Mouse (Mus musculus): ENCODE measurements around the gene Prss34. TPM values are rescaled to one million over a fixed set of nuclear protein-coding genes. Genes with fewer than 3 reads are reported as not detected.

Gene Prss34
- not detected in 2 replicates for polyA plus RNA-seq (2012; ENCODE audit: insufficient read depth, insufficient read length, missing spikeins)

GRCm38 (mm10) chr17:25298094-25298493 lies at the start of gene Prss34:
Gene Prss34 (plus strand): TSS chr17:25298394.
- no peak within 1 kb of the TSS for H3K4me3 ChIP-seq (ENCODE audit: insufficient read depth, low read depth, low read length)
- H3K27ac ChIP-seq (replicated peaks; ENCODE audit: low read depth, low read length), result no peak within 1 kb of the TSS
- H3K4me1 ChIP-seq (ENCODE audit: control insufficient read depth, insufficient read depth, insufficient read length, low read length), result no peaks in the 10 kb centered on the region

DNA sequence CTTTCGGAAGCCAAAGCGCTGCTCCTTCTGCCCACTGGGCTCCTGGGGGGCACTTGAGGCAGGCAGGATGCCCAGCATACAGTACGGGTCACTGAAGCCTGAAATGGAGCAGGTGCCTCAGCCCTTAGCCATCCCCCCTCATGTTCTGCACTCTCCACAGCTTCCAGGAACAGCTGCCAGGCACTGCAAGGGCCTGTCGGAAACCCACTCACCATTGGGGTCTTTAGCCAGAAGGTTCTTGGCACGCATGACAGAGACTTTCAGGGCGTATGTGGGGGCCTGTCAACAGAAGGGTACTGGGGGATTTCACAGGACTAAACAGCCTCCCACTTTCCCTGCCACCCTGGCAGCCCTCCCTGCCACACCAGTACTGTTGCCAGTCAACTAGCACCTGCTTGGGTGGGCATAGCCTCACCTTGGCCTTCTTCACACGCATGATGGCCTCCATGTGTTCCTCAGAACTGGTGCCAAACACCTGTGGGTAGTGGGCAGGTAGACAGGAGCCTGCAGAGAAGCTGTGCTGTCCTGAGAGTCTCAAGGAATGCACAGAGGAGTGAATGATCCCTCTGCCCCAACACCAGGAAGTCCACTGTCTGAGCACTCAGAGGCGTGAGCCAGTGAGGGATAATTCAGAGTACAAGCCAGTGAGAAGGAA lies 47.9 kb upstream of the Prss34 start:
- no peaks in the 10 kb centered on the region for H3K4me1 ChIP-seq (ENCODE audit: control insufficient read depth, insufficient read depth, insufficient read length, low read length)
- no peak overlapping the region for H3K4me3 ChIP-seq (ENCODE audit: insufficient read depth, low read depth, low read length)
- no peak overlapping the region for H3K27ac ChIP-seq (replicated peaks; ENCODE audit: low read depth, low read length)

GRCm38 (mm10) chr17:25252643-25253042 lies 45.6 kb upstream of the Prss34 start:
- Histone ChIP-seq H3K27ac (replicated peaks; ENCODE audit: low read depth, low read length) (no peak overlapping the region), H3K4me1 (ENCODE audit: control insufficient read depth, insufficient read depth, insufficient read length, low read length) (no peaks in the 10 kb centered on the region), H3K4me3 (ENCODE audit: insufficient read depth, low read depth, low read length) (no peak overlapping the region)

GRCm38 (mm10) chr17:25253760-25254159 lies 44.4 kb upstream of the Prss34 start:
- Histone ChIP-seq H3K27ac (replicated peaks; ENCODE audit: low read depth, low read length) (no peak overlapping the region), H3K4me3 (ENCODE audit: insufficient read depth, low read depth, low read length) (no peak overlapping the region), H3K4me1 (ENCODE audit: control insufficient read depth, insufficient read depth, insufficient read length, low read length) (no peaks in the 10 kb centered on the region)

GRCm38 (mm10) chr17:25255110-25255509 lies 43.1 kb upstream of the Prss34 start:
- Histone ChIP-seq H3K27ac (replicated peaks; ENCODE audit: low read depth, low read length) (no peak overlapping the region), H3K4me1 (ENCODE audit: control insufficient read depth, insufficient read depth, insufficient read length, low read length) (no peaks in the 10 kb centered on the region), H3K4me3 (ENCODE audit: insufficient read depth, low read depth, low read length) (no peak overlapping the region)

DNA sequence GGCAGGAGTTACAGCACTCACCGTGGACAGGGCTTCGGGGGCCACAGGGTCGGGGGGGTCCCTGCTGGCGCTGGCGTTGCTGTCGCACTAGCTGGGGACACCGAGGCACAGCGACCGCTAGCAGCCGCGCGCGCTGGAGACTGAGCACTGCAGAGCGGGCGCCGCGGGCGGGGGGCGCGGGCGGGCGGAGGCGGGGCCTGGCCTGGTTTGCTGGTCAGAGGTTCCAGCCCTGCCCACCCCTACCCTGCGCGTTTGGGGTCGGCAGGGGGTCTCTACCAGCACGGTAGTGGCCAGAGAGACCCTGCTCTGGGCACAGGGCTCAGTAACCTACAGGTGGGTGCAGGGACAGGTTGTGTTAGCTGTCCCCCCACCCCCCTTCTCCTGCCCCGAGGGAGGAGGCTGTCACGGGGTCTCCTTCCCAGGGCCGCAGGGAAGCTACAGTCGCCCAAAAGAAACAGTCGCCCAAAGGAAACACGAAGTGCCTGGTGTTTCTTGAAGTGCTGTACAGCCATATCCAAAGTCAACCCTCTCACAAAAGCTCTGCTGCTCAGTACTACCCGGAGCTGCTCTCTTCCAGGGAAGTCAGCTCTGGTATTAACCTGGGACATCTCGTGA lies 41.9 kb upstream of the Prss34 start, which contains the start of gene Baiap3:
Gene Baiap3 (minus strand): TSS at position 225 of the 615 bp plus-strand sequence.
- no peak within 1 kb of the TSS for H3K27ac ChIP-seq (replicated peaks; ENCODE audit: low read depth, low read length)
- H3K4me1 ChIP-seq (ENCODE audit: control insufficient read depth, insufficient read depth, insufficient read length, low read length), result no peaks in the 10 kb centered on the region
- peak within 1 kb of the TSS; percentile 30; the same call in 1 of the 2 replicates for H3K4me3 ChIP-seq (ENCODE audit: insufficient read depth, low read depth, low read length)

GRCm38 (mm10) chr17:25257804-25258261 lies 40.4 kb upstream of the Prss34 start:
- no peaks in the 10 kb centered on the region for H3K4me1 ChIP-seq (ENCODE audit: control insufficient read depth, insufficient read depth, insufficient read length, low read length)
- H3K27ac ChIP-seq (replicated peaks; ENCODE audit: low read depth, low read length), result peak overlapping the region; percentile 10; the same call in 1 of the 2 replicates
- H3K4me3 ChIP-seq (ENCODE audit: insufficient read depth, low read depth, low read length), result no peak overlapping the region

DNA sequence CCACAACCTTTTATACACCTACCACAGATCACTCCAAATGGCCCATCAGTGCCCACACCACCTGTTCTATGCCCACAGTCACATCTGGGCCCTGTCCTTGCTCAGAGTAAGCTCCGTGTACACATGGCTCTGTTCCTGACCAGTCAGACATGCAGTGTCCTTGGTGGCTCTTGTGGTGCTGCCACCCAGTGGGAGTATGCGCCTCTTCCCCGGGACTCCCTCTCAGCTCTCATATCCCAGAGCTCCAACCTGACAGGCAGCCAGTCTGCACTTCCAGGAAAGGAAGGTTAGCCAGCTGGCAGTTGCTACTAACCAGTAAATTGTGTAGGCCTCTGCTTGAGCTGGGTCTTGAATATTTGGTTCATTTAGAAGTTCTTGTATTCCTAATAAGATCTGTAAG lies 33.7 kb upstream of the Prss34 start:
- H3K4me3 ChIP-seq (ENCODE audit: insufficient read depth, low read depth, low read length), result no peak overlapping the region
- no peaks in the 10 kb centered on the region for H3K4me1 ChIP-seq (ENCODE audit: control insufficient read depth, insufficient read depth, insufficient read length, low read length)
- no peak overlapping the region for H3K27ac ChIP-seq (replicated peaks; ENCODE audit: low read depth, low read length)

- Histone ChIP-seq H3K4me1 (ENCODE audit: control insufficient read depth, insufficient read depth, insufficient read length, low read length) (peaks cover 6% of the 10 kb centered on the region), H3K4me3 (ENCODE audit: insufficient read depth, low read depth, low read length) (no peak overlapping the region; the same call in 1 of the 2 replicates), H3K27ac (replicated peaks; ENCODE audit: low read depth, low read length) (no peak overlapping the region)
These were observed 27.3 kb upstream of the Prss34 start for GRCm38 (mm10) chr17:25270795-25271335.

GRCm38 (mm10) chr17:25272326-25272725 lies 25.9 kb upstream of the Prss34 start:
- Histone ChIP-seq H3K4me1 (ENCODE audit: control insufficient read depth, insufficient read depth, insufficient read length, low read length) (peaks cover 6% of the 10 kb centered on the region), H3K27ac (replicated peaks; ENCODE audit: low read depth, low read length) (no peak overlapping the region), H3K4me3 (ENCODE audit: insufficient read depth, low read depth, low read length) (peak overlapping the region; percentile 91)

DNA sequence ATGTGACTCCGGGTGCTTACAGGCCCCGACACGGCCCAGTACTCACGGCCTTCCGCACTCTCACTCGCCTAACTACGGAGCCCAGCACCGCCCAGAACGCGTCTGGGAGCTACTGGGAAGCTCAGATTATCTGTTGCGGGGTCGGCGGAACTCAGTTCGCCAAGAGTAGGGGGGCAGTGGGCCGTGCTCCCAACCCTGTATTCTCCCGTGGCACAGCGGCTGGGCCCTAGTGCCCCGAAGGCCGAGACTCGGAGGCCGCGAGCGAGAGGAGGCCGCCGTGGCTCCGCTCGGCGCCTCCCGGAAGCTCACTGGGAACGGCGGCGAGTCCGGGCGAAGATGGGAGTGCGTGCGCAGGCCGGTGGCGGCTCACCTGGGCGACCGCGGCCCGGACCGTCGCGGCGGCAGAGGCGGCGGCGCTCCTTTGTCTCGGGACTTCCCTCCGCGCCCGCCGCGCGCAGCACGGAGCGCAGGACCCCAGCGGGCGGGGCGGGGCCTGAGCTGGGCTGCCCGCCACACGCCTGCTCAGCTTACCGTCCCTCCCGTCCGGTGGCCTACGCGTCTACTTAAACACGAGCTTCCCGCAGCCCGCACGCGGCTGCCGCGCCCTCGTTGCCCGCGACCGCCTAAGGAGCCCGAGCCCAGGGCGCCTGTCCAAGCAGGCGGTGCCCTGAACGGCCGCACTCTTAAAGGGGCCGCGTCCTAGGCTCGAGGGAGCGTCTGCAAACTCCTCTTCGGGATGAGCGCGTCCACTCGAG lies 25.1 kb upstream of the Prss34 start:
- Histone ChIP-seq H3K27ac (replicated peaks; ENCODE audit: low read depth, low read length) (peak overlapping the region; percentile 99), H3K4me3 (ENCODE audit: insufficient read depth, low read depth, low read length) (peak overlapping the region; percentile 91), H3K4me1 (ENCODE audit: control insufficient read depth, insufficient read depth, insufficient read length, low read length) (peaks cover 6% of the 10 kb centered on the region)

DNA sequence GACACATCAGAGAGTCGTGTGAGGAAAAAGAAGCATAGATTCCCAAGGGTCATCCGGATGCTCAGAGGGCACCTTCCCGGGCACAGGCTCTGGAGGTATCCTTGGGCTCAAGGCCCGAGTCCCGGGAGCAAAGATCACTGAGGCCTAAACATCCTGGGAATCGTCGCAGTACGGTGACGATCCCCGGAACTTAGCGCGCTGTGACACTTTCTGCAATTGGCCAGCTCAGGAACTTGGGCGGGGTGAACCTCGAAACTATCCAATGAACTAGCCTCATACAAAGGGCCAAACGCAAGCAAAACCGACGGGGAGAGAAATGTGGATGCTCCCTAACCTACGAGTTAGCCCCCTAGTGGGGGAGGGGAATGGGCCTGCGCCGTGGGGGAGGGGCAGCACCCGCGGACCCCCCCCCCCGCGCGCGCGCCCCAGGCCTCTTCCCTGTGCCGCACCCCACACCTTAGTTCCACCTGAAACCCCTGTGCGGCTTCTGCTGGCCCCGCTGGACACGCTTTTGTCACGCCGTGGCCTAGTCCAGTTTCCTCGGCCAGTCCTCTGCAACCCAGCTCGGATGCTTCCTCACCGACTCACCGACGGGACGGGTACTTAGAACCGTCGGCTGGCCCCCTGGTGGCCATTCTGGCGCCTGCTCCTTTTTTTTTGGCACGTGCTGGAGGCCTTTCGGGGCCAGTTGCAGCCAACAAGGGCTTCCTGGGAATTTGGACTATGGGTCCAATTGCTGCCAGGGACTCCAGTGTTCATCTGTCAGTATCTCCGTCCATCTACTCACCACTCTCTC lies 24.3 kb upstream of the Prss34 start:
- Histone ChIP-seq H3K4me1 (ENCODE audit: control insufficient read depth, insufficient read depth, insufficient read length, low read length) (peaks cover 6% of the 10 kb centered on the region), H3K27ac (replicated peaks; ENCODE audit: low read depth, low read length) (peak overlapping the region; percentile 99), H3K4me3 (ENCODE audit: insufficient read depth, low read depth, low read length) (peak overlapping the region; percentile 91)

DNA sequence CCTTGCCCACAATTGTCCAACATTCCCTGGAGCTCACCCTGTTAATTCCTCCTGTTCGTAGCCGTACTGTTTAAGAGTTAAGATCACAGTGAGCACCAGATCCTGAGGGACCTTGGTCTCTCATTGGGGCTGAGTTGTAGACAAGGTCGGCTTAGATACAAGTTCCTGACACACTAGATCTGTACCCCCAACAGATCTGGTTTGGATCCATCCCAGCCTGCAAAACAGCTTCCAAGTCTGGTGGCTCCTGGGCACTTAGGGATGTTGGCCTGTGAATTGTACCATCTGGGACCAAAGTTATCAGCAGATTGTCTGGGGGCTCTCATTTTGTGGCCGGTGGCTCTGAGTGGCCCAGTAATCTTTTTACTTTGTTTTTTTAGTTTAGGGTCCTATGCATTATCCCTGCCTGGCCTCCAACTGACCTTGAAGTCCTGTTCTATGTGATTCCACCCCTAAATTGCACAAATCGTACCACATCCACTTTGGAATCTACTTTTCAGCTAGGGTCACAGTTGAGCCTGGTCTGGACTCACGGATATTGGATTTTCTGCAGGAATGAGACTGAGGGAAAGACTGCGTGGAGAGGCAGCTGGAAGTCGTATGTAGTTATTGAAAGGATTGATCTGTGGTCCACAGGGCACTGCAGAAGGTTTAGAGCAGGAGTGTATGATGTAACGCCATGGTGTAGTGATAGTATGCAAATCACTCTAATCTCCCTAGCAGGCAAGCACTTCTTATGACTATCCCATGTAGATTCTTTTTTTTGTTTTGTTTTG lies 23.4 kb upstream of the Prss34 start, which contains the start of gene Ube2i:
Gene Ube2i (minus strand): TSS at position 52 of the 776 bp plus-strand sequence.
- Histone ChIP-seq H3K4me1 (ENCODE audit: control insufficient read depth, insufficient read depth, insufficient read length, low read length) (peaks cover 6% of the 10 kb centered on the region), H3K4me3 (ENCODE audit: insufficient read depth, low read depth, low read length) (peak within 1 kb of the TSS; percentile 91), H3K27ac (replicated peaks; ENCODE audit: low read depth, low read length) (peak within 1 kb of the TSS; percentile 99)

- Histone ChIP-seq H3K27ac (replicated peaks; ENCODE audit: low read depth, low read length) (no peak overlapping the region), H3K4me3 (ENCODE audit: insufficient read depth, low read depth, low read length) (no peak overlapping the region), H3K4me1 (ENCODE audit: control insufficient read depth, insufficient read depth, insufficient read length, low read length) (peaks cover 6% of the 10 kb centered on the region; the same call in 1 of the 2 replicates)
These were observed 22.4 kb upstream of the Prss34 start for GRCm38 (mm10) chr17:25275833-25276232.

All from brown adipose tissue, adult 24 weeks (tissue).